Mouse (Mus musculus) E14TG2a.4 (cell line): ENCODE data around the gene Gapdhs.

Experiments
- CTCF ChIP-seq: conservative IDR thresholded peaks from 2 replicates; pipeline ENCODE4 v1.5.1; 2014; ENCODE audit warnings: low read length
- NANOG ChIP-seq: IDR thresholded peaks from 2 replicates; pipeline ENCODE4 v1.6.1; 2014; ENCODE audit warnings: borderline replicate concordance, low read length, mixed read lengths
- POU5F1 ChIP-seq: IDR thresholded peaks from 2 replicates; pipeline ENCODE4 v1.6.1; 2014; ENCODE audit warnings: low read length, borderline replicate concordance

- TF ChIP-seq CTCF (no peak), NANOG (no peak), POU5F1 (no peak)
Observed at GRCm38 (mm10) chr7:30723274-30723953, 20.1 kb downstream of the Gapdhs start.
